Mouse (Mus musculus) MEL (cell line): ENCODE measurements around the gene Gria1.

Experiments used
- USF2 ChIP-seq, 2 experiments: IDR thresholded peaks; 2 replicates each; pipeline ENCODE4 v1.6.1; 2011 to 2012; ENCODE audit warnings: improper control_type of control experiment in 2 of 2, low read length in 2 of 2, borderline replicate concordance in 1 of 2, inconsistent platforms in 1 of 2, low read depth in 1 of 2, mild to moderate bottlenecking in 1 of 2; ENCODE audit not compliant: insufficient read depth in 1 of 2
- ZC3H11A ChIP-seq: IDR thresholded peaks from 2 replicates; pipeline ENCODE4 v1.6.1; 2012; ENCODE audit warnings: low read depth, mild to moderate bottlenecking, inconsistent platforms, low read length, improper control_type of control experiment
- ZNF384 ChIP-seq: IDR thresholded peaks from 2 replicates; pipeline ENCODE4 v1.6.1; 2012; ENCODE audit warnings: low read depth, mild to moderate bottlenecking, inconsistent platforms, low read length, improper control_type of control experiment

DNA sequence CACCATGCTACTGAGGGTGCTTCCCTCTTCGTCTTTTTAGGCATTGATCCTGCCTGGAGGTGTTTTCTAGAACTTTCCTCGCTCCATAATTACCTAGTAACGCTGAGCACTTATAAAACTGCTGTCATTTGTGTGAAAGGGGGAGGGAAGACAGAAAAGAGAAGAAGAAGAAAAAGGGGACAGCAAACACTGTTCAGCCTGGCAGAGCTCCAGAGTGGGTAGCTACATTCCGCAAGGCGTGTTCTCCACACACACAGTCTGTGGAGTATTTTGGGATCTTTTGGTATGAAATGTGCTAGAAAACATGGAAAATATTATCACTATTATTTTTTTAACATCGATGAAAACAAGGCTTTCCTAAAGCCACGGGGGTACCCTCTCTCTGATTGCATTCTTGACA lies 5.8 kb upstream of the Gria1 start:
- no peak for TF ChIP-seq ZC3H11A
- no peak for TF ChIP-seq USF2 (IDR thresholded peaks at IDR 0.05; ENCODE audit: borderline replicate concordance in 1 of 2, insufficient read depth in 1 of 2, low read depth in 1 of 2, low read length in 2 of 2)
- no peak for TF ChIP-seq ZNF384
